Mouse (Mus musculus) thymus, adult 2 months (tissue): ENCODE data around the gene Pkd1.

Experiments used
- CTCF ChIP-seq: fragments of 200-500 bp; IDR thresholded peaks from 2 replicates; pipeline ENCODE4 v1.5.1; 2012; ENCODE audit warnings: mild to moderate bottlenecking, control low read depth, low read length, moderate library complexity, borderline replicate concordance; ENCODE audit not compliant: control insufficient read depth, poor library complexity, insufficient read depth; ENCODE audit errors: extremely low read depth
- POLR2A ChIP-seq: fragments of 200-500 bp; IDR thresholded peaks from 2 replicates; pipeline ENCODE4 v1.6.1; 2012; ENCODE audit warnings: mild to moderate bottlenecking, low read length, control low read depth, moderate library complexity; ENCODE audit not compliant: control insufficient read depth, poor library complexity, insufficient read depth; ENCODE audit errors: extremely low read depth

DNA sequence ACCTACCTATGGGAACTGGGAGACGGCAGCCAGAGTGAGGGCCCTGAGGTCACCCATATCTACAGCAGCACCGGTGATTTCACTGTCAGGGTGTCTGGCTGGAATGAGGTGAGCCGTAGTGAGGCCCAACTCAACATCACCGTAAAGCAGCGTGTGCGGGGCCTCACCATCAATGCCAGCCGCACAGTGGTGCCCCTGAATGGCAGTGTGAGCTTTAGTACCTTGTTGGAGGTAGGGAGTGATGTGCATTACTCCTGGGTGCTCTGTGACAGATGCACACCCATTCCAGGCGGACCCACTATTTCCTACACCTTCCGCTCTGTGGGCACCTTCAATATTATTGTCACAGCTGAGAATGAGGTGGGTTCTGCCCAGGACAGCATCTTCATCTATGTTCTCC is 24.2 kb downstream of the Pkd1 start:
- TF ChIP-seq POLR2A = no peak
- no peak for TF ChIP-seq CTCF
